Mouse (Mus musculus) CH12.LX (cell line): Measurements from ENCODE around the gene Pcdh9.

Experiments
- CTCF ChIP-seq, 2 experiments: IDR thresholded peaks in 1 of 2; conservative IDR thresholded peaks in 1 of 2; 2 replicates each; pipeline ENCODE4 v1.5.1; 2011 to 2012; ENCODE audit warnings: low read depth in 2 of 2, low read length in 2 of 2, improper control_type of control experiment in 1 of 2, inconsistent platforms in 1 of 2, mild to moderate bottlenecking in 1 of 2, moderate library complexity in 1 of 2
- E2F4 ChIP-seq: IDR thresholded peaks from 2 replicates; pipeline ENCODE4 v1.6.1; 2011; ENCODE audit warnings: low read depth, low read length, improper control_type of control experiment; ENCODE audit not compliant: insufficient replicate concordance
- EP300 ChIP-seq: IDR thresholded peaks from 2 replicates; pipeline ENCODE4 v1.6.1; 2011; ENCODE audit warnings: low read length, improper control_type of control experiment
- MAFK ChIP-seq: IDR thresholded peaks from 2 replicates; pipeline ENCODE4 v1.6.1; 2011; ENCODE audit warnings: low read length, improper control_type of control experiment; ENCODE audit not compliant: insufficient replicate concordance
- MAX ChIP-seq: IDR thresholded peaks from 2 replicates; pipeline ENCODE4 v1.6.1; 2011; ENCODE audit warnings: low read length, improper control_type of control experiment
- NRF1 ChIP-seq: IDR thresholded peaks from 2 replicates; pipeline ENCODE4 v1.6.1; 2014; ENCODE audit warnings: low read depth, mild to moderate bottlenecking, inconsistent platforms, low read length, improper control_type of control experiment, moderate library complexity
- PAX5 ChIP-seq: IDR thresholded peaks from 2 replicates; pipeline ENCODE4 v1.6.1; 2012; ENCODE audit warnings: low read length, inconsistent platforms, mixed read lengths
- POLR2A ChIP-seq: IDR thresholded peaks from 2 replicates; pipeline ENCODE4 v1.6.1; 2011; ENCODE audit warnings: low read depth, mild to moderate bottlenecking, improper control_type of control experiment, low read length
- SIN3A ChIP-seq: IDR thresholded peaks from 2 replicates; pipeline ENCODE4 v1.6.1; 2012; ENCODE audit warnings: low read length, improper control_type of control experiment, inconsistent platforms
- TCF12 ChIP-seq: IDR thresholded peaks from 2 replicates; pipeline ENCODE4 v1.6.1; 2014; ENCODE audit warnings: low read depth, mild to moderate bottlenecking, inconsistent platforms, low read length, improper control_type of control experiment
- ZNF384 ChIP-seq: IDR thresholded peaks from 2 replicates; pipeline ENCODE4 v1.6.1; 2012; ENCODE audit warnings: low read depth, low read length, improper control_type of control experiment, inconsistent platforms

DNA sequence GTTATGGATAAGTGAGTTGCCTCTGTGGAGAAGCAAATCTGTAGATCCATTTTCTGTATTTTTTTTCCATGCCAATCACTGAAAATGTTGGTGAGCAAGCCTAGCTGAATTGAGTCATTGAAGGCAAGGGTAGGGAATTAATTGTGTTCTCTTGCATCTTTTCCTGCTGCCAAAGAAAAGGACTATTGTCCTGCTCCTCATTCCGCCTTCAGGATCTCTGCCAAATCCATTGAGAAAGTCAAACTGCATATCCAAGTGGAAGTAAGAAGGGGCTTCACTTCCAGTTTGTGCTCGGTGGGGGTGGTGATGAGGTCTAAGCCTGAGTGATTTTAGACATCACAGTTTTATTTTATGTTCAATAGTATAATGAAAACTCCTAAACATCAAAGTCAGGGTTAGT is 105.4 kb downstream of the Pcdh9 start:
- no peak for TF ChIP-seq CTCF (conservative IDR thresholded peaks at IDR 0.05 in 1 of 2, IDR thresholded peaks at IDR 0.05 in 1 of 2; ENCODE audit: low read depth in 2 of 2, low read length in 2 of 2)
- TF ChIP-seq MAX = no peak
- TF ChIP-seq E2F4 = no peak
- TF ChIP-seq POLR2A = no peak
- TF ChIP-seq NRF1 = no peak
- TF ChIP-seq ZNF384 = no peak
- TF ChIP-seq EP300 = no peak
- TF ChIP-seq PAX5 = no peak
- no peak for TF ChIP-seq MAFK
- TF ChIP-seq TCF12 = no peak
- no peak for TF ChIP-seq SIN3A
